Mouse (Mus musculus): ENCODE measurements around the gene Zfp974. TPM values are rescaled to one million over a fixed set of nuclear protein-coding genes. Genes with fewer than 3 reads are reported as not detected.

Gene Zfp974
- 9.2 TPM for polyA plus RNA-seq (2017; shearing (Covaris generic))

DNA sequence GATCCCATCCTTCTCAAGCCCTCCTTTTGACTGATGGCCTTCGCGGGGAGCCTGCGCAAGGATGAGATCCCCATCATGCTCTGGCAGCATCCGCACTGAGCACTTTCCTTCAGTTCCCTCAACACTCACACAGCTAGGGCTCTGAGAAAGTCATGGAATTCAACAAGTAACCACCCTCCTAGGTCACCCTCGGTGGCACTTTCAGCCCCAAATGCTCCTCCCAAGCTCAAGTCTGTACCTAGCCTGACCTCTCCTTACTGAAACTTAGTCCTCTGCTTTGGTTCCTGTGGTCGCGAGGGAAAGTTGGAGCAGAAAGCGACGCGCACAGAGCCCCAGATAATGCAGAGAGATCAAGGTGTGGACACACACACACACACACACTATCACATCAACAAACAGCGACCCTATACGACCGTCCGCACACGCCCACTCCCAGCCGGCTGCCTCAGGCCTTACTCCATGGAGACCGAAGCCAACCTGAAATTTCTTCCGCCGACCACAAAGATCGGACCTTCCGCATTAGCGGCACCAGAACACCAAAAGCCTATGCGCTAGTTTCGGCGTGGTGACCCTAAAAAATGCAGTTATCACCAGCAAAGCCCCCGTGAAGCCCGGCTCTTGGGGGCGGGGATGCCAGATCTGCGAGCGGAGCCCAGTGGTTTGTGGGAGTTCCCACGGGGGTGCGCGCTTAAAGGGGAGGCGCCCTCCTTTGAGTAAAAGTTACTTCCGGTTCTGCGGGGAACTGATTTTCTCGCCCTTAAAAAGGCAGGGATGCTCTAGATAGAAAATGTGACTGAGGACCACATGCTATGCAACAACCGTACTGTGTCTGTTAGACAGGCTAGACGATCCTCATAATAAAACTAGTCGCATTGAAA lies at the start of gene Zfp974:
Gene Zfp974 (minus strand): TSS at position 643 of the 878 bp plus-strand sequence.

Other genes with a start within 250 kb of the Zfp974 start
- gene Zfp607b, start 240.1 kb downstream of the Zfp974 start, polyA plus RNA-seq (2017; shearing (Covaris generic)) = 4.3 TPM
- gene Zfp60, start 198.1 kb downstream of the Zfp974 start, polyA plus RNA-seq (2017; shearing (Covaris generic)) = 17.3 TPM
- gene Zfp626, start 122.3 kb downstream of the Zfp974 start, polyA plus RNA-seq (2017; shearing (Covaris generic)) = 3.1 TPM
- gene Zfp59, start 90.9 kb downstream of the Zfp974 start, polyA plus RNA-seq (2017; shearing (Covaris generic)) = 9.7 TPM
- gene Zfp607a, start 71.9 kb downstream of the Zfp974 start, polyA plus RNA-seq (2017; shearing (Covaris generic)) = 10.6 TPM
- 11.0 TPM for gene Zfp780b, start 49.7 kb upstream of the Zfp974 start, polyA plus RNA-seq (2017; shearing (Covaris generic))
- 5.6 TPM for gene Zfp850, start 84.7 kb upstream of the Zfp974 start, polyA plus RNA-seq (2017; shearing (Covaris generic))
- gene Psmc4, start 120.6 kb upstream of the Zfp974 start, polyA plus RNA-seq (2017; shearing (Covaris generic)) = 208 TPM
- gene Fcgbp, start 141.8 kb upstream of the Zfp974 start, polyA plus RNA-seq (2017; shearing (Covaris generic)) = 0.04 TPM
- not detected for gene 9530053A07Rik, start 200.0 kb upstream of the Zfp974 start, polyA plus RNA-seq (2017; shearing (Covaris generic))
- 174 TPM for gene Fbl, start 240.2 kb upstream of the Zfp974 start, polyA plus RNA-seq (2017; shearing (Covaris generic))

Measured in CD4-positive, CD25-positive, alpha-beta regulatory T cell (primary cell).